Mouse (Mus musculus) cerebellum, postnatal 4 days (tissue): ENCODE data around the gene Vmn2r84.
"Not testable (repeated sequence)": the region's sequence is repeated elsewhere in the genome, so short reads cannot be mapped to it uniquely, and the experiment has no call there.

Experiments
- DNase-seq, 2 experiments: peaks; one replicate each; pipeline ENCODE4 v3.0.0; 2022; ENCODE audit warnings: low spot score in 2 of 2, mixed read lengths in 1 of 2

Vmn2r84 gene

DNA sequence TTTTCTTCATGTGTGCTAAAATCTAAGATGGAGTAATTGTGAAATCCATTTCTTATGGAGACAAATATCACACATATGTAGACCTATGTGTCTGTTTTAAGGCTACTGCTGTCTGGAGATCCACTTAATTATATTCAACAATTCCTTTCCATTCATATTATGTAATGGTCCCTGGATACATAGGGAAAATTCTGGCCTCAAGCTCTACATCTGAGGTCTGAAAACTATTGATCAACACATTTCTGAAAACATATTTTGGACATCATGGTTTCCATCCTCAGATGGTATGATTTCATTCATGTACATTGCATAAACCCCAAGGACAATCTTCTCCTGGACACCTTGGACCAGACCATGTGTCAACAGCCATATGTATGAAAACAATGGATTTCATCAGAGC is at the start of gene Vmn2r84:
Gene Vmn2r84, minus strand, starts transcription at position 101 of the 400 bp plus-strand sequence.
- DNase-seq = no peak

GRCm38 (mm10) chr10:130434185-130434898 is 40.2 kb upstream of the Vmn2r84 start:
- not testable (repeated sequence) for DNase-seq

- DNase-seq = not testable (repeated sequence)
Observed at GRCm38 (mm10) chr10:130429603-130430002, 35.5 kb upstream of the Vmn2r84 start, which contains the start of gene Vmn2r85. Vmn2r85 (minus strand) TSS chr10:130429703.

DNA sequence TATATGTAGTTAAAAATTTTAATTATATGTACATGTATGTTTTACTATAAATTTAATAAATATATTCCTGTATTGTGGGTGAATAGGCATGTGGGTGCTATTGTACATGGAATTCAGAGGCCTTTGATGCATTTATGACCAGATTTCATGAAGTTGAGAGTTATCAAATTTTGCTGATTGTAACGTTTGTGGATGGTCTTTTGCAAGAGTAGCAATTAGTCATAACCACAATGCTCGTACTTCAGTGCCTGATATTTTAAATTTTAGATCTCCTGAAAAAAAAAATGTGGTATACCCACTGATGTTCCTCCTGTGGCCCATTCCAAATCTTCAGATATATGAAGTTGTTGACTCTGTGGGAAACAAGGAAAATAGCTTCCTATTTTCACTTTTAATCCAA is 28.2 kb upstream of the Vmn2r84 start:
- not testable (repeated sequence) for DNase-seq

GRCm38 (mm10) chr10:130420401-130420800 is 26.3 kb upstream of the Vmn2r84 start:
- no peak for DNase-seq

- not testable (repeated sequence) for DNase-seq
Observed at GRCm38 (mm10) chr10:130419954-130420353, 25.8 kb upstream of the Vmn2r84 start.

- DNase-seq = not testable (repeated sequence)
Observed at GRCm38 (mm10) chr10:130416352-130416751, 22.2 kb upstream of the Vmn2r84 start.

GRCm38 (mm10) chr10:130412167-130412698 is 18.1 kb upstream of the Vmn2r84 start:
- DNase-seq = not testable (repeated sequence)

DNA sequence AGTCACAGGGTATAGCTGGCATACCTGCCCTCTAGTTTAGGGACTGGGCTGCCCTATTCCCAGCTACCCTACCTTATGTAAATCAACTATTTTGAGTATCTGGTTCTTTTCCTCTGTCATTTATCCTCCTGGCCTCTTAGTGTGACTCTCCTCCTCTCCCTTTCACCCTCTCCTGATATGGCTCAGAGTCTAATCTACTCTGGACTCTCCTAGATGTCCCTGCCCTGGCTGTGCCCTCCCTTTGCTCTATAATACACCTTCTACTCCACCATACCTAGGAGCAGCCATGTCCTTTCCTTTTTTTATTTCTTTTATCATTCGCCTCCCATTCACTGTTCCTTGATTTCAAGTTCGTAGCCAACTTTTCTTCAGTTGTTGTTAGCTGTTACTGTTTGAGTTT is 19.0 kb downstream of the Vmn2r84 start:
- DNase-seq = no peak

DNA sequence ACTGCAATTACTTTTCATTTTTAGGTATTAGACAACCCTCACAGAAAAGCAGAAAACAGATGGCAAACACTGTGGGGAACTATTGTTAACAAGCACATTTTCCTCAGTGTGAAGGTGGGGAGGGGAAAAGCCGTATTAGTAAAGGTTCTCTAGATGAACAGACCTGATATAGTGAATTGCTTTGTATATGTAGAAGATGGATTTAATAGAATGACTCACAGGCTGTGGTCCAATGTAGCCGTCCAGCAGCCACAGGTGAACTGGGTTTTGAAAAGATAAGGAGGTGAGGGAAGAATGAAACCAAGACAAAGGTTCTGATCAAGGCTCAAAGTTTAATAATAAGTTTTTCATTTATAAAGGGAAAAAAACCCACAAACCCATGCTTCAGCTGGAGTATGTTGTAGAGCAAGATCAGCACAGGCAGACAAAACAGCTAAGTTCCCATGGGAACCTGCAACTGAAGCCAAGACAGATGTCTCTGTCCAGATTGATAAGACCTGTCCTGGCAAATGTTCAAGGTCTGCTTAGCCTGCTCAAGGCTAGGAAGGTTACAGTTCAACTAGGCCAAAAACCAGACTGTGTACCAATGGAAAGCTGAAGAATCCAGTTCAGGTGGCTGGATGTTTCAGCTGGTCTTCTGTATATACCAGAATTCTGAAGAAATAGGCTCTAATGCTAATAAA is 21.5 kb downstream of the Vmn2r84 start:
- DNase-seq = no peak

DNA sequence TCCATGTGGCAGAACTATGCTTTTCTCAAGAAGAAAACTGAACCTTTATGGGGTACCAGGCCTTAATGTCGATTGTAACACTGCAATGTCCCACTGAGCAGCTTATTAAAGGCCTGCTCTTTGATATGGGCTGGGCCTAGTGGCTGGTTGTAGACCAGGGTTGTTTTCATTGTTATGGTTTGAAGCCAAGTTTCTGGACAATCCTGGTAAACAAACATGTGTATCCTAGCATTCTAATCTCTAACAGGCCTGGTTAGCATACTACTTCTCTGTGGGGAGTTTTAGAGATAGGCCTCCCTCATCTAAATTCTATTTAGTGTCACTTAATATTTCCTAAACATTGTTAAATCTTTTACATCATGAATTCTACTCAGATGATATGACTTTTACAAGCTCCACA is 22.5 kb downstream of the Vmn2r84 start:
- no peak for DNase-seq

- DNase-seq = no peak
Observed at GRCm38 (mm10) chr10:130370005-130370682, 24.0 kb downstream of the Vmn2r84 start.

- no peak for DNase-seq
Observed at GRCm38 (mm10) chr10:130368384-130368783, 25.7 kb downstream of the Vmn2r84 start.

- DNase-seq = no peak
Observed at GRCm38 (mm10) chr10:130364766-130365165, 29.4 kb downstream of the Vmn2r84 start.

GRCm38 (mm10) chr10:130363438-130364164 is 30.5 kb downstream of the Vmn2r84 start:
- no peak for DNase-seq

- no peak for DNase-seq
Observed at GRCm38 (mm10) chr10:130344056-130344455, 50.1 kb downstream of the Vmn2r84 start.

DNA sequence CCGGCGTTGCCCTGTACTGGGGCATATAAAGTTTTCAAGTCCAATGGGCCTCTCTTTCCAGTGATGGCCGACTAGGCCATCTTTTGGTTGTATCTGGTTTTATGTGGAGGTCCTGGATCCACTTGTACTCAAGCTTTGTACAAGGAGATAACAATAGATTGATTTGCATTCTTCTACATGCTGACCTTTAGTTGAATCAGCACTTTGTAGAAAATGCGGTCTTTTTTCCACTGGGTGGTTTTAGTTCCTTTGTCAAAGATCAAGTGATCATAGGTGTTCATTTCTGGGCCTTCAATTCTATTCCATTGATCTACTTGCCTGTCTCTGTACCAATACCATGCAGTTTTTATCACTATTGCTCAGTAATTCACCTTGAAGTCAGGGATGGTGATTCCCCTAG is 54.1 kb downstream of the Vmn2r84 start:
- not testable (repeated sequence) for DNase-seq

DNA sequence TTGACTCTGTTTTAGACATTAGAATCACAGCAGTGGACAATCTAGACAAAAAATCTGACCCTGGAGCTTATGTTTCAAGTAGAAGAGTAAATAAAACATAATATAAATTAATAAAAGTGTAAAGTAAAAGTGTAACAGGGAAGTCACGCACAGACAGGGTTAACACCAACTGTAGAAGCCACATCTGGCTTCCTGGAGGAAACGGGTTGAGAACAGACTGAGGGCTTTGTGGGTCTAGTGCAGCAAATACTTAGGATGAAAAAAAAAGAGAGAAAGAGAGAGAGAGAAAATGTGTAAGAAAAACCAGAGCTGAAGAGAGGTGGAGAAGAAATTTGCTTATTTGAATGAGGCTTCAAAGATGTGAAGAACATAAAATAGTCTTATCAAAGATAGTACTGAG is 56.6 kb downstream of the Vmn2r84 start:
- DNase-seq = no peak

- DNase-seq = no peak
Observed at GRCm38 (mm10) chr10:130336385-130336784, 57.7 kb downstream of the Vmn2r84 start.

- DNase-seq = no peak
Observed at GRCm38 (mm10) chr10:130330711-130331110, 63.4 kb downstream of the Vmn2r84 start.
